Mouse (Mus musculus): Measurements from ENCODE around the gene Mbnl1. TPM values are rescaled to one million over a fixed set of nuclear protein-coding genes. Genes with fewer than 3 reads are reported as not detected.

Gene Mbnl1
- total and polyA plus RNA-seq, 3 experiments: 174 to 332 (median 249) TPM

DNA sequence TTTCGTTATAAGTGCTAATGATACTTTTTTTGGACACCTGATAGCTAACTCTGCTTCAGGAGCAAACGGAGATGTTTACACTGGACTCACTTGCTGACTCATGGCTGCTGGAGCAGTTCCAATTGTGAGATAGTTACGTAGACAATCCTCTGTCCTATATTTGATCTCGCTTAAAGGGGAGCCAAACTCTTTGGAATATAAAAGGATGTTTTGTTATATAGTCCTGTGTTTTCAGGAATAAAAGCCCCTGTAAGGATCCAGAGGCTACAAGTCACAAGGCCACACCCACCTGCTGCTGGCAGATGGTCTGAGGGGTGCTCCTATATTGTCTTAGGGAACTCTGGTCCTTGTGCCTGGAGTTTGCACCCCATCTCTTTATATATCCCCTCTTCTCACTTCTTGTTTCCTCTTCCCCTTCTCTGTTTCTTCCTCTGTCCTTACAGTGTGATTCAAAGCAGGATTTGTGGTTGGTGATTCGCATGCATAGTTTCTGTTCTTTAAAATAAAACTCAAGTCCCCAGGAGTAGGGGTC, 97.9 kb downstream of the Mbnl1 start (continued):
- TF ChIP-seq MAZ (IDR thresholded peaks at IDR 0.05; ENCODE audit: low read depth, low read length) (no peak), TBP (conservative IDR thresholded peaks at IDR 0.05; ENCODE audit: low read depth, low read length) (no peak), SIN3A (IDR thresholded peaks at IDR 0.05; ENCODE audit: low read length) (peak; percentile 32; the same call in 1 of the 2 replicates), MXI1 (IDR thresholded peaks at IDR 0.05; ENCODE audit: low read depth, low read length) (no peak), JUND (conservative IDR thresholded peaks at IDR 0.05; ENCODE audit: low read depth, low read length) (peak; percentile 65), ZNF384 (IDR thresholded peaks at IDR 0.05; ENCODE audit: low read depth, low read length) (no peak)

DNA sequence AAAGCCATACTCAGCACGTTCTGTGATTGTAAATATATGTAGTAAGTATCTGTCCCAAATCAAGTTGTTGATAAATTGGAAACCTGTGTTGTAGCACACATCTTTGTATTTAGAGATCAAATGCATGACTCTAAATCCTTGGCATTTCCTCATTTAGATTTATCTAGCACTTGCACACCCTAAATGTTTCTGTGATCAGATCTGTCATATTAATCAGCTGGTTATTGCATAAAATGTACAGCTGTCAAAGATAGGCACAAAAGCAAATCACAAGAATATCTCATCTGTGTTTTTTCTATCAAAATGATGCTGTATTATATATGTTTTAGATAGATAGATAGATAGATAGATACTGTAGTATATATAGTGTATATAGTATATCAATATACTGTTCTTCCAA, 98.9 kb downstream of the Mbnl1 start:
- H3K27ac ChIP-seq (ENCODE audit: insufficient read depth, low read depth): peak overlapping the region; percentile 63

DNA sequence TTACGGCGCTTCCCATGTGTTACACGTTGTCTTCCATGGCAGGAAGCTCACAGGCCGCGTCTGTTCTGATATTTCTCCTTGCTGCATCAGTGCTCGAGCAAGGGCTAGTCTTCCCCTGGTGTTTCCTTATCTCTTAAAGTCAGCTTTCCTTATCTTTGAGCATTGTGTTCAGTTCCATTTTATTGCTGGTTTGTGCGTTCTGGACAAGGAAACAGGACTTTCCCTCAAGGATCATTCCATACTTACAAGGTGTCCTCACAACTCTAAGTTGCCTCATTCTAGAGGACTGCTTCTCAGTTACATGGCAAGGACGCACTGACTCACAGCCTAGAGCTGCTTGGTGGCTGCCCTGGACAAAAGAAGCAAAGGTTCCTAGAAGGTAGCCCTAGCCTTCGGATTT, 101.6 kb downstream of the Mbnl1 start:
- DNase-seq (ENCODE audit: extremely low read depth): no peak
- Histone ChIP-seq H3K27ac (ENCODE audit: insufficient read depth, low read depth) (no peak overlapping the region), H3K4me1 (ENCODE audit: control insufficient read depth in 1 of 2, insufficient read depth in 2 of 2) (peaks cover 11 to 96% of the 10 kb centered on the region in 2 experiments), H3K79me2 (replicated peaks; ENCODE audit: control insufficient read depth, extremely low read depth, insufficient read depth, poor library complexity, severe bottlenecking) (peaks cover 82% of the 10 kb centered on the region), H3K9me3 (replicated peaks; ENCODE audit: low read length) (no peaks in the 10 kb centered on the region), H3K9ac (ENCODE audit: insufficient read depth, low read depth) (no peak overlapping the region), H3K27me3 (replicated peaks) (no peaks in the 10 kb centered on the region), H3K4me3 (replicated peaks in 1 of 3; ENCODE audit: low read depth in 2 of 3, low read length in 2 of 3, poor library complexity in 1 of 3) (no peak overlapping the region), H3K36me3 (replicated peaks in 1 of 2; ENCODE audit: control insufficient read depth in 1 of 2, insufficient read depth in 1 of 2, low read length in 1 of 2) (peaks cover under 1 to 33% of the 10 kb centered on the region in 2 experiments), H3K4me2 (ENCODE audit: insufficient read depth, low read depth, poor library complexity, severe bottlenecking) (no peak overlapping the region)
- TF ChIP-seq KAT2A (IDR thresholded peaks at IDR 0.05; ENCODE audit: insufficient replicate concordance, low read length) (no peak), POLR2AphosphoS2 (IDR thresholded peaks at IDR 0.05; ENCODE audit: low read depth, low read length) (no peak), USF1 (IDR thresholded peaks at IDR 0.05; ENCODE audit: low read depth, low read length) (no peak), SIN3A (IDR thresholded peaks at IDR 0.05; ENCODE audit: low read length) (no peak), IRF4 (IDR thresholded peaks at IDR 0.05; ENCODE audit: low read depth, low read length) (no peak), CHD1 (IDR thresholded peaks at IDR 0.05; ENCODE audit: low read depth, low read length) (no peak), SMC3 (IDR thresholded peaks at IDR 0.05; ENCODE audit: low read depth, low read length) (no peak), E2F4 (IDR thresholded peaks at IDR 0.05; ENCODE audit: insufficient replicate concordance, low read depth, low read length) (no peak), MAZ (IDR thresholded peaks at IDR 0.05; ENCODE audit: low read depth, low read length) (no peak), ZC3H11A (IDR thresholded peaks at IDR 0.05; ENCODE audit: low read depth, low read length) (no peak), EP300 (IDR thresholded peaks at IDR 0.05; ENCODE audit: low read length) (no peak), MAFK (IDR thresholded peaks at IDR 0.05; ENCODE audit: insufficient replicate concordance, low read length) (no peak), ZNF384 (IDR thresholded peaks at IDR 0.05; ENCODE audit: low read depth, low read length) (no peak)
- dilution Hi-C loops (cut with MboI; ENCODE audit: extremely low pct_ligation_motif_present, extremely low pct_unique_long_range_greater_than_20kb, low sequenced_read_pairs) (no loop called here), in situ Hi-C loops (cut with MboI; ENCODE audit: low pct_ligation_motif_present, low pct_unique_long_range_greater_than_20kb, low sequenced_read_pairs) (no loop called here)

More for the DNA sequence above, 98.9 kb downstream of the Mbnl1 start:
- Histone ChIP-seq H3K36me3 (replicated peaks in 1 of 2; ENCODE audit: control insufficient read depth in 1 of 2, insufficient read depth in 1 of 2, low read length in 1 of 2) (peaks cover 1 to 23% of the 10 kb centered on the region in 2 experiments), H3K79me2 (replicated peaks; ENCODE audit: control insufficient read depth, extremely low read depth, insufficient read depth, poor library complexity, severe bottlenecking) (peaks cover 72% of the 10 kb centered on the region), H3K9ac (ENCODE audit: insufficient read depth, low read depth) (peak overlapping the region; percentile 8; the same call in 1 of the 2 replicates), H3K4me3 (replicated peaks in 1 of 3; ENCODE audit: low read depth in 2 of 3, low read length in 2 of 3, poor library complexity in 1 of 3) (no peak overlapping the region), H3K9me3 (replicated peaks; ENCODE audit: low read length) (no peaks in the 10 kb centered on the region), H3K27me3 (replicated peaks) (no peaks in the 10 kb centered on the region), H3K4me2 (ENCODE audit: insufficient read depth, low read depth, poor library complexity, severe bottlenecking) (no peak overlapping the region), H3K4me1 (ENCODE audit: control insufficient read depth in 1 of 2, insufficient read depth in 2 of 2) (peaks cover 8 to 86% of the 10 kb centered on the region in 2 experiments; a peak in 3 of 4 replicates)
- in situ Hi-C loops (cut with MboI; ENCODE audit: low pct_ligation_motif_present, low pct_unique_long_range_greater_than_20kb, low sequenced_read_pairs): no loop called here
- dilution Hi-C loops (cut with MboI; ENCODE audit: extremely low pct_ligation_motif_present, extremely low pct_unique_long_range_greater_than_20kb, low sequenced_read_pairs): no loop called here
- no peak for DNase-seq (ENCODE audit: extremely low read depth)
- no peak for TF ChIP-seq ZNF384 (IDR thresholded peaks at IDR 0.05; ENCODE audit: low read depth, low read length)
- no peak for TF ChIP-seq MAZ (IDR thresholded peaks at IDR 0.05; ENCODE audit: low read depth, low read length)
- TF ChIP-seq GABPA (IDR thresholded peaks at IDR 0.05; ENCODE audit: insufficient replicate concordance, low read depth, low read length): no peak
- no peak for TF ChIP-seq CHD1 (IDR thresholded peaks at IDR 0.05; ENCODE audit: low read depth, low read length)
- no peak for TF ChIP-seq NELFE (IDR thresholded peaks at IDR 0.05; ENCODE audit: low read depth, low read length)
- no peak for TF ChIP-seq POLR2AphosphoS2 (IDR thresholded peaks at IDR 0.05; ENCODE audit: low read depth, low read length)
- TF ChIP-seq USF2 (conservative IDR thresholded peaks at IDR 0.05; ENCODE audit: low read depth, low read length): no peak
- TF ChIP-seq RAD21 (IDR thresholded peaks at IDR 0.05; ENCODE audit: low read depth, low read length): no peak
- no peak for TF ChIP-seq TBP (conservative IDR thresholded peaks at IDR 0.05; ENCODE audit: low read depth, low read length)
- TF ChIP-seq SMC3 (IDR thresholded peaks at IDR 0.05; ENCODE audit: low read depth, low read length): no peak
- TF ChIP-seq JUN (IDR thresholded peaks at IDR 0.05; ENCODE audit: insufficient read depth, low read depth, low read length): no peak
- no peak for TF ChIP-seq USF1 (IDR thresholded peaks at IDR 0.05; ENCODE audit: low read depth, low read length)
- TF ChIP-seq JUND (conservative IDR thresholded peaks at IDR 0.05; ENCODE audit: low read depth, low read length): no peak
- no peak for TF ChIP-seq HCFC1 (IDR thresholded peaks at IDR 0.05; ENCODE audit: low read depth, low read length)

Data from CH12.LX (cell line).